Comparison of ENCODE assay signal across 17 mouse cellular contexts in the genomic region with DNA sequence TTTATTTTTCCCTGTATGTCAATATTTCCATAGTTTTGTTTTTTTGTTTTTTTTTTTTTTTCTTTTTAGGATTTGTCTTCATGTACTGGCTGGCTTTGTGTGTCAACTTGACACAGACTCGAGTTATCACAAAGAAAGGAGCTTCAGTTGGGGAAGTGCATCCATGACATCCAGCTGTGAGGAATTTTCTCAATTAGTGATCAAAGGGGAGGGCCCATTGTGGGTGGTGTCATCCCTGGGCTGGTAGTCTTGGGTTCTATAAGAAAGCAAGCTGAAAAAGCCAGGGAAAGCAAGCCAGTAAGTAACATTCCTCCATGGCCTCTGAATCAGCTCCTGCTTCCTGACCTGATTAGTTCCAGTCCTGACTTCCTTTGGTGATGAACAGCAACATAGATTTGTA.
"Had no signal": no experiment of that assay in that cellular context is flagged by ENCODE, and none has a peak within 500 bp of the region (broad histone marks: within the 10 kb centered on the region; RNA-seq: fewer than 3 reads in every experiment).

No protein-coding gene starts in this region.

- H3K9ac ChIP-seq: liver, embryonic 15.5 days; liver, postnatal 0 days; lung, embryonic 15.5 days; midbrain, embryonic 13.5 days; midbrain, embryonic 15.5 days; neural tube, embryonic 12.5 days had no signal

- ATAC-seq: liver, postnatal 0 days; lung, postnatal 0 days; midbrain, embryonic 13.5 days; midbrain, embryonic 15.5 days had no signal

- H3K27me3 ChIP-seq: liver, embryonic 15.5 days; lung, embryonic 15.5 days; megakaryocyte, embryonic 14.5 days; midbrain, embryonic 13.5 days; midbrain, embryonic 15.5 days; neural tube, embryonic 12.5 days had no signal

- H3K36me3 ChIP-seq: liver, embryonic 15.5 days; lung, embryonic 15.5 days; midbrain, embryonic 13.5 days; midbrain, embryonic 15.5 days; neural tube, embryonic 12.5 days had no signal

- H3K9me3 ChIP-seq: liver, embryonic 15.5 days; lung, embryonic 15.5 days; midbrain, embryonic 13.5 days; midbrain, embryonic 15.5 days had no signal

- H3K4me2 ChIP-seq: liver, embryonic 15.5 days; lung, embryonic 15.5 days; midbrain, embryonic 11.5 days; midbrain, embryonic 13.5 days; midbrain, embryonic 15.5 days; neural tube, embryonic 12.5 days had no signal

- H3K4me1 ChIP-seq: liver, embryonic 15.5 days; lung, embryonic 15.5 days; megakaryocyte, embryonic 14.5 days; midbrain, embryonic 15.5 days; neural tube, embryonic 12.5 days had no signal

- H3K27ac ChIP-seq: liver, embryonic 15.5 days; lung, embryonic 15.5 days; macrophage; midbrain, embryonic 13.5 days; midbrain, embryonic 15.5 days; neural tube, embryonic 12.5 days had no signal

- DNase-seq: liver, postnatal 0 days; lung, adult 2 months; lung, postnatal 14 days; lung, postnatal 36 days; right cerebral cortex, postnatal 14 days; thymus, adult 18-20 months; thymus, postnatal 14 days; thymus, postnatal 36 days had no signal

- H3K4me3 ChIP-seq: liver, embryonic 15.5 days; lung, embryonic 15.5 days; megakaryocyte, embryonic 14.5 days; midbrain, embryonic 13.5 days; midbrain, embryonic 15.5 days; neural tube, embryonic 12.5 days had no signal
